Mouse (Mus musculus): ENCODE measurements around the gene Ap1g1. TPM values are rescaled to one million over a fixed set of nuclear protein-coding genes. Genes with fewer than 3 reads are reported as not detected.
"Not testable (repeated sequence)": the region's sequence is repeated elsewhere in the genome, so short reads cannot be mapped to it uniquely, and the experiment has no call there.

Gene Ap1g1
- 10 to 100 TPM; 28.2 to 37.0 TPM for total RNA-seq (2021)
- long read RNA-seq, experiment 1, transcript Ap1g1-201 (23 exons, 3,692 nt), result major isoform, 11 of 24 reads
- long read RNA-seq, experiment 1, transcript Ap1g1-206 (1 exons, 1,096 nt), result minor isoform, 6 of 24 reads
- long read RNA-seq, experiment 1, partial matches to known transcripts, result 3 of 24 reads
- long read RNA-seq, experiment 1, other reads (novel, unspliced or antisense), result 3 of 24 reads
- long read RNA-seq, experiment 2, transcript Ap1g1-201 (23 exons, 3,692 nt), result major isoform, 13 of 23 reads
- long read RNA-seq, experiment 2, partial matches to known transcripts, result 3 of 23 reads
- long read RNA-seq, experiment 2, other reads (novel, unspliced or antisense), result 3 of 23 reads

DNA sequence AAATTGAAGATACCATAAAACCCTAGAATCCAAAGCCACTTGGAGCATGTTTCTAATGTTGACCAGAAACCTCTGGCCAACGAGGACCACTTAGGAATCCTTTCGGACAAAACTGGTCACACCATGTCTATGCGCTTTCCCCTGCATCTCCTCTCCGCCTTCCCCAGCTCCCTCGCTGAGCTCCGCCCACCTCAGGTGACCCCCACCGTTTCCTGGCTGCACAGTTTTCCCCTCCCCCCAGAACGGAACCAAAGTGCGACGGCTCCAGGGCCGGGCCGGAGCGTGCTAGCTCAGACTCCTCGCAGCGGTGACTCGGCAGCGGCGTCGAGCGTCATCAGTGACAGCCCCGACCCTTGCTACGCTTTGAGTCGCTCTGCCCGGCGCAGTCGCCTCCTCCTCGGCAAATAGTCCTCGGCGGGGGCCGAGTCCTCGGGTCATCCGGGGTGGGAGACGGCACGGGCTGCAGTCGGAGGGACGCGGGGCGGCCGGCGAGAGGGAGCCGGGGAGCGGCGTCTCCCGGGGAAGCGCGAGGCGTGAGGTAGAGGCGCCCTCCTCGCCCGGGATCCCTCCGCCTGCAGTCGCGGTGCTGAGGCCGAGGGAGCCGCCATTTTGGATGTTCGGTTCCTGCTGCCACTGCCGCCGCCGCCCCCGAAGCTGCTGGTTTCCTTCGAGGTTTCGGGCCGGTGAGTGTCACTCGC lies at the start of gene Ap1g1:
Gene Ap1g1 (plus strand): TSS at position 275 of the 698 bp plus-strand sequence.
- DNase-seq (ENCODE audit: low spot score), result peak; percentile 96

DNA sequence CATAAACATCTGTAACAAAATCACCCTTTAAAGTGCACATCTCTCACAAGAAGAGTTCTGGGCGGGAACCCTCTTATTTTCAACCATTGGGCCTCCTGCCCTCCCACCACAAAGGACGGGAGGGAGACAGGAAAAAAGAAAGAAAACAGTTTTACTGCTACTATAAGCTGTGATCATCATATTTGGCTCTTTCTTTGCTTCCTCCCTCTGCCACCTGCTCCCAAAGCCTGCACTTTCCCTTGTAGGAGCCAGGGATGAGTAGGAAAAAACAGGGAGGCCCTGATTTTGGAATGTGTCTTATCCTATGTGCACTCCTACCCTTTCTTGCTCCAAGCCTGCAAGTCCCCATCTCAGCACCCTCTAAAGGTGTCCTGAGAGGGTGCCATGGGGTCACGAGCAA lies 47.3 kb upstream of the Ap1g1 start:
- DNase-seq (ENCODE audit: low spot score), result no peak

- DNase-seq (ENCODE audit: low spot score), result no peak
These were observed 44.3 kb upstream of the Ap1g1 start for GRCm38 (mm10) chr8:109734018-109734417.

DNA sequence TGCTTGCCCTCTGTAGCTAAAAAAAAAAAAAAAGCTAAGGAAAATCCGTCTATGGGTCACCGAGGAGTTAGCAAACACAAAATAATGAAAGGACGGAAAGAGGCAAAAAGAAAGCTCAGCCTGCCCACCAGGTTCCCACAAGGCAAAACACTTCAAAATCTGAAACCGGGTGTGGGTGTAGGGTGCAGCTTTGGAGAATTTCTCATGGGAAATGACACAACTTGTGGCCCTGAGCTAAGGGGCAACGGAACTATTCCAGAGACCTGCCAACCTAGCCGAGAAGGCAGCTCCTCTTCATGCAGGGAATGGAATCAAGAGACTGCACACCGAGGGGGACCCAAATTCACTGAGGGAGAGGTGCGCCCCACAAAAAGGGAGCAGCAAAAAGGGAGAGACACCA lies 41.5 kb upstream of the Ap1g1 start:
- no peak for DNase-seq (ENCODE audit: low spot score)

GRCm38 (mm10) chr8:109737237-109738048 lies 40.9 kb upstream of the Ap1g1 start, which contains the start of gene Atxn1l:
Atxn1l (minus strand) TSS chr8:109737739.
- DNase-seq (ENCODE audit: low spot score), result peak; percentile 82

DNA sequence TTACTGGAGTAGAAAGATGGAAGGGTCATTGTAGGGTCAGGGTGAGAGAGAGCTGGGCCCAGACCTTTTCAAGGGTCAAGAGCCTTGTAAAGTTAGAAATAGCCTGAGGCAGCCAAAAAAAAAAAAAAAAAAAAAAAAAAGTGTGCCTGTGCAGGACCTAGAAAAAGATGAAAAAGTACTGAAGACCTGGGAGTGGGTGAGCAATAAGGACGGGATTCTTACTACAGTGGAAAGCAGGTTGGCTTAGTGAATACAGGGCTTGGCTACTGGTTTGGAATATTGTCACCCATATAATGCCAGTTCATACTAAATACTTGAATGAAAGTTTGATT lies 40.3 kb upstream of the Ap1g1 start:
- no peak for DNase-seq (ENCODE audit: low spot score)

- no peak for DNase-seq (ENCODE audit: low spot score)
These were observed 30.7 kb upstream of the Ap1g1 start for GRCm38 (mm10) chr8:109747468-109748199.

GRCm38 (mm10) chr8:109750274-109750673 lies 28.1 kb upstream of the Ap1g1 start:
- no peak for DNase-seq (ENCODE audit: low spot score)

- DNase-seq (ENCODE audit: low spot score), result peak; percentile 5
These were observed 27.7 kb upstream of the Ap1g1 start for GRCm38 (mm10) chr8:109750699-109751098.

GRCm38 (mm10) chr8:109751731-109752485 lies 26.4 kb upstream of the Ap1g1 start:
- no peak for DNase-seq (ENCODE audit: low spot score)

- no peak for DNase-seq (ENCODE audit: low spot score)
These were observed 23.7 kb upstream of the Ap1g1 start for GRCm38 (mm10) chr8:109754696-109755095.

GRCm38 (mm10) chr8:109755554-109755953 lies 22.8 kb upstream of the Ap1g1 start:
- DNase-seq (ENCODE audit: low spot score), result not testable (repeated sequence)

DNA sequence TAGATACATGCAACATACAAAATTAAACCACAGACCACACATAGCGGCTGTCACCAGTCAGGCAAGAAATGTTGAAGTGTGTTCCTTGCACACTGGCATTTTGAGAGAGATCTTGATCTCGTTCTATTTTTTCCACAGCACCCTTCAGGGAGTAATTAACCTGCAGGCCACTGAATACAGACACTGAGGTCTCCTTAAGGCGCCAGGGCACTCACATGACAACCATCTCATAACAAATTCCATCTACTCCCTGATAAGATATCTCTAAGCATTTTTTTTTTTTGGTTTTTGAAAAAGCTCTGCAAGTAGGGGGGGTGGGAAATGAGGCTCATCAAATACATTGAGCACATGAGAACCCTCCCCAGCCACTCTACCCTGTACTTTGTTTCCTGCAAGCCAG lies 21.5 kb upstream of the Ap1g1 start:
- no peak for DNase-seq (ENCODE audit: low spot score)

DNA sequence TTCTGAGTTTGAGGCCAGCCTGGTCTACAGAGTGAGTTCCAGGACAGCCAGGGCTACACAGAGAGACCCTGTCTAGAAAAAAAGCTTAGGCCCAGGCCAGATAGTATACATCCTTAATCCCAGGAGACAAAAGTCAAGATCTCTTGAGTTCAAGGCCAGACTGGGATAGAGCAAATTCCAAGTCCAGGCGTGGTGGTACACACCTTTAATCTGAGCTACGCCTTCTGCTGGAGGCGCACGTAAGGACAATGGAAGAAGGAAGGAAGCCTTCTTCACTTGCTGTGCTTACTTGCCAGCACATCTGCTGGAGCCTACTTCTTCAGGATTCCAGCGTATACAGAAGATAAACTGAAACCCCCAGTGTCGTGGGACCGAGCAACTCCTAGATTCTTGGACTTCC lies 18.9 kb upstream of the Ap1g1 start:
- no peak for DNase-seq (ENCODE audit: low spot score)

GRCm38 (mm10) chr8:109760221-109760620 lies 18.1 kb upstream of the Ap1g1 start:
- DNase-seq (ENCODE audit: low spot score), result no peak

GRCm38 (mm10) chr8:109764031-109764430 lies 14.3 kb upstream of the Ap1g1 start:
- no peak for DNase-seq (ENCODE audit: low spot score)

GRCm38 (mm10) chr8:109766081-109766480 lies 12.3 kb upstream of the Ap1g1 start:
- DNase-seq (ENCODE audit: low spot score), result no peak

- no peak for DNase-seq (ENCODE audit: low spot score)
These were observed 5.2 kb upstream of the Ap1g1 start for GRCm38 (mm10) chr8:109773154-109773553.

DNA sequence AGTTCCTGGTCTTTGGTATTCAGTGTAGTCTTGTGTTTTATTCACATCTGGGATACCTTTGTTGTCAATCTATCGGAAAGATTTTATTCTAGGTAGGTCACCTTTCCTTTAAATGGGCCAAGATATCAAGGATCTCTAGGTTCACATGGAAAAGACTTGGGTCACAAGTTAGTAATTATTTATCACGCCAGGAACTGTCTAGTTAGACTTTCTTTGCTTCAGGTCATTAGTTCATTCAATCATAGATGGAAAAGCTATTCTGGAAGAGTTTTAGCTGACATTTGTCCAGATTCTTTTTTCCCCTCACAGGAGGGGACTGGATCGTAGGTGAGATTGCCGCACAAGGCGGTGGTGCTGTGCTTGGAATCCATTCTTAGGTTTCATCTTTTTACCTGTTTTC lies 503 bp upstream of the Ap1g1 start:
- DNase-seq (ENCODE audit: low spot score), result no peak

DNA sequence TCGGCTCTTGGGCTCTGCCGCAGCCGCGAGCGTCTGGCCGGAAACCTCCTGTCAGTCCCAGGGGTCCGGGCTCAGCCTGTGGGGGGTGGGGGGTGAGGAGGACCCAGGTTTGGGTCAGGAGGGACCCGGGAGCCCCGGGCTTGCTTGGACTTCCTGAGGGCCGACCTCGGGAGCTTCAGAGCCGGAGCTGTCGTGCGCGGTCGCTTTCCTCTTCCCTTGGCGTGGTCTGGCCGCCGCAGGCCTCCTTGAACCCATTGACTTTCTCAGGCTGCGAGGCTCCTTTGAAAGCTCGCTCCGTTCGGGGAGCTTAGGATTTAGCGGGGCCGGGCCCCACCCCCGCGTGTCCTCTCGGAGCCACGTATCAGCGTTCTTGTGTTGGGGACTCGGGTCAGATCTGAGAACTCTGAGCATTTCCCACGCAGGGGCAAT lies 653 bp downstream of the Ap1g1 start:
- peak; percentile 14 for DNase-seq (ENCODE audit: low spot score)

Measured in gastrocnemius, adult 18-20 months (tissue).